Mouse (Mus musculus): ENCODE measurements around the gene Itprid1. TPM values are rescaled to one million over a fixed set of nuclear protein-coding genes. Genes with fewer than 3 reads are reported as not detected.

Gene Itprid1
- polyA plus RNA-seq, 1 experiment, result not detected

DNA sequence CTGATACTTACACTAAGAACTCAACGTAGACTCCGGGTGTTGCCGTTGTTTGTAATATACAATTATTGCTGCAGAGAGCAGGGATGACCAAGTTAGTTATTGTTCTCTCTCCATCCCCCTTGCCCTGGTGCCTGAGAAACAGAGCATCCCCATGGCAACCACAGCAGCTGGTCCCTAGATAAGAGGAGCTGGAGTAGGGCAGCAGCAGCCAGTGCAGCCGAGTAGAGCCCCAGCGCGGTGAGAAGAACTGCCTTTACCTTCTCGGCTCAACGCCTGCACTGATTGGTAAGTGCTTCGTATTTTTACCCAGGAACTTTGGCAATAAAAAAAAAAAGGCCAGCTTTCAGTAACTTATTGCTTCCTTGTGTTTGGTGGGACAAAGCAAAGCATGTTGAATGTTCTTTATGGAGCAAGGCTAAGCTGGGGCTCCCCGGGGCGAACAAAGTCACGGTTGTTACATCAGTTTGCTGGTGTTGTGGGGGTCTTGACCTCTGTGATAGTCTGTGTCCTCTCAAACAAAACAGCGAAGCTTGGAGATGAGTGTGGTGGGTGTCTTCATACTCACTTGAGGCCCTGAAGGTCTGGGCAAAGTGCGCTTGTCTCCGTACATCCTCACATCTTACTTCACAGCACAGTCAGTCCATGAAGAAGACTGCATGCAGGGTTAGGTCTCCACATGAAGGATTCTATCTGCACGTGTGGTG lies 180.7 kb downstream of the Itprid1 start, which contains the start of gene Ppp1r17:
TSS of gene Ppp1r17 (plus strand) at position 207 of the 704 bp plus-strand sequence.
- Histone ChIP-seq H3ac (ENCODE audit: control insufficient read depth, insufficient read length, low read depth) (no peak within 1 kb of the TSS), H3K27me3 (ENCODE audit: control insufficient read depth, insufficient read depth, insufficient read length) (no peaks in the 10 kb centered on the region), H3K4me3 (ENCODE audit: insufficient read depth, poor library complexity, severe bottlenecking) (no peak within 1 kb of the TSS), H3K79me3 (ENCODE audit: low read depth) (no peaks in the 10 kb centered on the region), H3K36me3 (ENCODE audit: control insufficient read depth, insufficient read depth) (no peaks in the 10 kb centered on the region), H3K79me2 (ENCODE audit: control insufficient read depth, insufficient read depth) (no peaks in the 10 kb centered on the region)
- TF ChIP-seq MAX (IDR thresholded peaks at IDR 0.05), result no peak
- TF ChIP-seq MYOG (IDR thresholded peaks at IDR 0.05; ENCODE audit: control insufficient read depth, extremely low read depth, insufficient read length), result no peak
- TF ChIP-seq FOSL1 (IDR thresholded peaks at IDR 0.05; ENCODE audit: insufficient read depth, low read length, poor library complexity, severe bottlenecking), result no peak
- no peak for TF ChIP-seq USF1 (IDR thresholded peaks at IDR 0.05; ENCODE audit: low read depth)
- TF ChIP-seq CEBPB (IDR thresholded peaks at IDR 0.05; ENCODE audit: low read depth), result no peak
- no peak for TF ChIP-seq CTCF (IDR thresholded peaks at IDR 0.05; ENCODE audit: control insufficient read depth, insufficient read depth, insufficient read length)
- no peak for TF ChIP-seq MYOD1 (IDR thresholded peaks at IDR 0.05; ENCODE audit: control insufficient read depth, insufficient read length, low read depth)

DNA sequence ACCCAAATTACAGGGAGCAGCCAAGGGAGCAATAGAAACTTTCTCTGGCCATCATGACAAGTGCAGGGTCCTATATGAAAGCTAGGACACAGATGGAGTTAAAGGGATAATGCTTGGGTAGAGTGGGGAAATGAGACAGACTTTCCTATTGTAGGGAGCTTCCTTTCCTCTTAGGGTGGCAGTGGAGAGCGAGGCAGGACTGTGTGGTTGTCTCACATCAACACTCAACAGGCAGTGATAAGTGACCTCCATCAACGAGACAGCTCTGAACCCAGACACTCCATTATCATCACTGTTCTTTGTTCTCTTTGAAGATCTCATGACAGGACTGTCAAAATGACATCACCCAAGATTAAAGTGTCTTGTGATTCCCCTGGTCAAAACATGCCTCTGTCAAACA lies 182.9 kb downstream of the Itprid1 start:
- Histone ChIP-seq H3K36me3 (ENCODE audit: control insufficient read depth, insufficient read depth) (no peaks in the 10 kb centered on the region), H3K4me3 (ENCODE audit: insufficient read depth, poor library complexity, severe bottlenecking) (no peak overlapping the region), H3K27me3 (ENCODE audit: control insufficient read depth, insufficient read depth, insufficient read length) (no peaks in the 10 kb centered on the region), H3K79me2 (ENCODE audit: control insufficient read depth, insufficient read depth) (no peaks in the 10 kb centered on the region), H3ac (ENCODE audit: control insufficient read depth, insufficient read length, low read depth) (no peak overlapping the region), H3K79me3 (ENCODE audit: low read depth) (no peaks in the 10 kb centered on the region)
- no peak for TF ChIP-seq MYOG (IDR thresholded peaks at IDR 0.05; ENCODE audit: control insufficient read depth, extremely low read depth, insufficient read length)
- TF ChIP-seq FOSL1 (IDR thresholded peaks at IDR 0.05; ENCODE audit: insufficient read depth, low read length, poor library complexity, severe bottlenecking), result no peak
- no peak for TF ChIP-seq MYOD1 (IDR thresholded peaks at IDR 0.05; ENCODE audit: control insufficient read depth, insufficient read length, low read depth)
- TF ChIP-seq USF1 (IDR thresholded peaks at IDR 0.05; ENCODE audit: low read depth), result no peak
- no peak for TF ChIP-seq CEBPB (IDR thresholded peaks at IDR 0.05; ENCODE audit: low read depth)
- no peak for TF ChIP-seq MAX (IDR thresholded peaks at IDR 0.05)
- TF ChIP-seq CTCF (IDR thresholded peaks at IDR 0.05; ENCODE audit: control insufficient read depth, insufficient read depth, insufficient read length), result no peak

DNA sequence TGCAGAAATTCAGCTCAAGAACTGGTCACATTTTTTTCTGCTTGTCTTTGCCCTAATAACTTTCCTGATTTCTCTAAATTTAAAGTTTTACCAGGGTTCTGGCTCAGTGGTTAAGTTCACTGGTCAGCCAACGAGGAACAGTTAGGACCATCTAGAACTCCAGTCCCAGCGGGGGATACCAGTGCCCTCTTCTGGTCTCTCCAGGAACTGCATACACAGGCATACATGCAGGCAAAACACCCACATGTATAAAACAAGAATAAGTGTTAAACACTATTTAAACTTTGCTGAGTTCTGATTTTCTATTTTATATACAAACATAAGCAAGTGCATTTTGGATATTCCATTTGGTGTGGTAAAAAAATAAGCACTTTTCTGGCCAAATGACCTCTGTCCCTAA lies 188.8 kb downstream of the Itprid1 start:
- no peak overlapping the region for H3K4me3 ChIP-seq (ENCODE audit: insufficient read depth, poor library complexity, severe bottlenecking)
- no peaks in the 10 kb centered on the region for H3K79me2 ChIP-seq (ENCODE audit: control insufficient read depth, insufficient read depth)
- no peaks in the 10 kb centered on the region for H3K27me3 ChIP-seq (ENCODE audit: control insufficient read depth, insufficient read depth, insufficient read length)
- no peaks in the 10 kb centered on the region for H3K79me3 ChIP-seq (ENCODE audit: low read depth)
- H3ac ChIP-seq (ENCODE audit: control insufficient read depth, insufficient read length, low read depth), result no peak overlapping the region
- H3K36me3 ChIP-seq (ENCODE audit: control insufficient read depth, insufficient read depth), result no peaks in the 10 kb centered on the region
- no peak for TF ChIP-seq CTCF (IDR thresholded peaks at IDR 0.05; ENCODE audit: control insufficient read depth, insufficient read depth, insufficient read length)
- TF ChIP-seq MAX (IDR thresholded peaks at IDR 0.05), result no peak
- TF ChIP-seq FOSL1 (IDR thresholded peaks at IDR 0.05; ENCODE audit: insufficient read depth, low read length, poor library complexity, severe bottlenecking), result no peak
- TF ChIP-seq CEBPB (IDR thresholded peaks at IDR 0.05; ENCODE audit: low read depth), result no peak
- no peak for TF ChIP-seq MYOG (IDR thresholded peaks at IDR 0.05; ENCODE audit: control insufficient read depth, extremely low read depth, insufficient read length)
- TF ChIP-seq MYOD1 (IDR thresholded peaks at IDR 0.05; ENCODE audit: control insufficient read depth, insufficient read length, low read depth), result no peak
- TF ChIP-seq USF1 (IDR thresholded peaks at IDR 0.05; ENCODE audit: low read depth), result no peak

DNA sequence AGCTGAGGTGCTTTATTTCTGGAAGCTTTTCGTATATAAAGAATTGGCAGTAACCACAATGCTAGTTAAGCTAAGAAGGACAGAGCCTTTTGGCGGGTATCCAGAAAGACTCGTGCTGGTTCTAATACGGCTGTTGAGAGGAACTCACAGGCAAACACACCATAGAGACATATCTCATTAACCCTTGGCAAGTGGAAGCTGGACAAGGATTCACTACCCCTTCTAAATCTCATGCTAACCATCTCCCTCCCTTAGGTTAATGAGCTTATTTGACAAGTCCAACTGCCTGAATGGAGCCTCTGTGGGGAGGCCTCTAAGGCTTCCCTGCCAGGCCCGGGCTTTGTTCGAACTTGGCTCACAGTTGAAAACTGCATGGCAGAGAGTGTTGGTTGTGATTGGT lies 190.6 kb downstream of the Itprid1 start:
- Histone ChIP-seq H3K4me3 (ENCODE audit: insufficient read depth, poor library complexity, severe bottlenecking) (no peak overlapping the region), H3ac (ENCODE audit: control insufficient read depth, insufficient read length, low read depth) (no peak overlapping the region), H3K79me3 (ENCODE audit: low read depth) (no peaks in the 10 kb centered on the region), H3K79me2 (ENCODE audit: control insufficient read depth, insufficient read depth) (no peaks in the 10 kb centered on the region), H3K36me3 (ENCODE audit: control insufficient read depth, insufficient read depth) (no peaks in the 10 kb centered on the region), H3K27me3 (ENCODE audit: control insufficient read depth, insufficient read depth, insufficient read length) (no peaks in the 10 kb centered on the region)
- no peak for TF ChIP-seq USF1 (IDR thresholded peaks at IDR 0.05; ENCODE audit: low read depth)
- TF ChIP-seq MAX (IDR thresholded peaks at IDR 0.05), result no peak
- no peak for TF ChIP-seq CTCF (IDR thresholded peaks at IDR 0.05; ENCODE audit: control insufficient read depth, insufficient read depth, insufficient read length)
- TF ChIP-seq MYOG (IDR thresholded peaks at IDR 0.05; ENCODE audit: control insufficient read depth, extremely low read depth, insufficient read length), result no peak
- TF ChIP-seq CEBPB (IDR thresholded peaks at IDR 0.05; ENCODE audit: low read depth), result no peak
- TF ChIP-seq MYOD1 (IDR thresholded peaks at IDR 0.05; ENCODE audit: control insufficient read depth, insufficient read length, low read depth), result no peak
- no peak for TF ChIP-seq FOSL1 (IDR thresholded peaks at IDR 0.05; ENCODE audit: insufficient read depth, low read length, poor library complexity, severe bottlenecking)

DNA sequence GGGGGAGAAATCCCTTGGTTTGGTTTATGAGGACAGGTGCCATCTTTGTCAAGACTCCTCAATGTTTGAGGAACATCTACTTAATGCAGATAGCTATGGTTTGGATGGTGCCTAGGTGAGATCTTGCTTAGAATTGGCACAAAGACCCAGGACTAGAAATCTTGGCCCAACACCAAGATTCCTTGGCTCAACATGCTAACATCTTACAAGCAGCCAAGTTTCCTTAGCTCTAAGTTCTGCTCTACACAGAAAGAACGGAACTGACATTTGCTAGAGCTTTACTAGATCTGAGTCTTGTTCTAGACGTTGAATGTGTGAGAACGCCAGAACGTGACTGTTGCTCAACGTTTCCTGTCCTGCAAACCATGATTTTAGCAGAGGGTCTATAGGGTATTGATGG lies 191.3 kb downstream of the Itprid1 start:
- Histone ChIP-seq H3K4me3 (ENCODE audit: insufficient read depth, poor library complexity, severe bottlenecking) (no peak overlapping the region), H3K36me3 (ENCODE audit: control insufficient read depth, insufficient read depth) (no peaks in the 10 kb centered on the region), H3K79me2 (ENCODE audit: control insufficient read depth, insufficient read depth) (no peaks in the 10 kb centered on the region), H3K79me3 (ENCODE audit: low read depth) (no peaks in the 10 kb centered on the region), H3ac (ENCODE audit: control insufficient read depth, insufficient read length, low read depth) (no peak overlapping the region), H3K27me3 (ENCODE audit: control insufficient read depth, insufficient read depth, insufficient read length) (no peaks in the 10 kb centered on the region)
- TF ChIP-seq CEBPB (IDR thresholded peaks at IDR 0.05; ENCODE audit: low read depth) (no peak), FOSL1 (IDR thresholded peaks at IDR 0.05; ENCODE audit: insufficient read depth, low read length, poor library complexity, severe bottlenecking) (no peak), CTCF (IDR thresholded peaks at IDR 0.05; ENCODE audit: control insufficient read depth, insufficient read depth, insufficient read length) (no peak), MAX (IDR thresholded peaks at IDR 0.05) (no peak), MYOG (IDR thresholded peaks at IDR 0.05; ENCODE audit: control insufficient read depth, extremely low read depth, insufficient read length) (no peak)

Other genes with a start within 250 kb of the Itprid1 start
- not detected for gene Neurod6, start 155.6 kb upstream of the Itprid1 start, polyA plus RNA-seq (2012; fragmentation: generic; extraction: Trizol)
- not detected for gene Ppp1r17, start 180.6 kb downstream of the Itprid1 start, polyA plus RNA-seq (2012; fragmentation: generic; extraction: Trizol)

All from C2C12 (cell line).